Mouse (Mus musculus): ENCODE results near the gene Gm10392.

DNA sequence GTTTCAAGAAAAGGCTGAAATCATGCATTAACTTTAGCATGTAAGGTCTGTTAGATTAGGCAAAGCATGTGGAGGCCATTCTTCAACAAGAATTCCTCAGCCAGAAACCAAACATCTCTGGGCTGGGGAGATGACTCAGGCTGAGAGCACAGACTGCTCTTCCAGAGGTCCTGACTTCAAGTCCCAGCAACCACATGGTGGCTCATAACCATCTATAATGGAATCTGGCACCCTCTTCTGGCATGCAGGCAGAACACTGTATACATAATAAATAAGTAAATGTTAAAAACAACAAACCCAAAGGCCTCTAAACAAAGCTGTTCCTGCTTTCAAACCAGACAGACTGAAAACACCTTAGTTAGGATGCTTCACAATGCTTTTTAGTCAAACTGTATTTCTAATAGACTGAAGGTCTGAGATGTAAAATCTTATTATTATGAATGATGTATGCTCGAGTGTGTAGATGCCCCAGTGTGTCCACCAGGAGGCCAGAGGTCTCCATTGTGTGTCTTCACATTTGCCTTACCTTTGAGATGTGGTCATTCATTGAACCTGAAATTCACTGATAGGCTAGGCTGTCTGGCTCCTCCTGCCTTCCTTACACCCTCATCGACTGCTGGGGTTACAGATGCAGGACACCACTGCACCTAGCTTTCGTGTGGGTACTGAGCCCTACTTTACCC is 6.9 kb upstream of the Gm10392 start:
- no peak for TF ChIP-seq POLR2A (IDR thresholded peaks at IDR 0.05; ENCODE audit: control insufficient read depth, extremely low read depth, insufficient read depth, low read length, poor library complexity)
- no peak for TF ChIP-seq CTCF (IDR thresholded peaks at IDR 0.05; ENCODE audit: borderline replicate concordance, control insufficient read depth, extremely low read depth, insufficient read depth, low read length, poor library complexity)
